Mouse (Mus musculus): ENCODE results near the gene Rnase9.

DNA sequence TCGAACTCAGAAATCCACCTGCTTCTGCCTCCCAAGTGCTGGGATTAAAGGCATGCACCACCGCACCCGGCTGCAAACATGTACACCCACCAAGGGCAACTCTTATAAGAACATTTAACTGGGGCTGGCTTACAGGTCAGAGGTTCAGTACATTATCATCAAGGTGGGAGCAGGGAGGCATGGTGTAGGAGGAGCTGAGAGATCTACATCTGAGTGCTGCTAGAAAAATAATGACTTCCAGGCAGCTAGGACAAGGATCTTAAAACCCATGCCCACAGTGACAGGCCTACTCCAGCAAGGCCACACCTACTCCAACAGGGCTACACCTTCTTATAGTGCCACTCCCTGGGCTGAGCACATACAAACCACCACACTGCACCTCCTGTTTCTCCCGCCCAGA lies 44.2 kb upstream of the Rnase9 start:
- TF ChIP-seq GATA1 (IDR thresholded peaks at IDR 0.05; ENCODE audit: low read length) (no peak), TAL1 (IDR thresholded peaks at IDR 0.05; ENCODE audit: low read length) (no peak)
